Mouse (Mus musculus) midbrain, postnatal 0 days (tissue): ENCODE measurements around the gene Kdm7a. TPM values are rescaled to one million over a fixed set of nuclear protein-coding genes. Genes with fewer than 3 reads are reported as not detected.

Experiments used
- ATAC-seq: fragments of 200-750 bp; cut with Nextera tagmentation; 2 replicates; pipeline ENCODE4 v1.8.0; 2017; ENCODE audit warnings: moderate number of reproducible peaks, mild to moderate bottlenecking, moderate TSS enrichment, moderate library complexity; ENCODE audit not compliant: low FRiP score
- DNase-seq: peaks from one replicate; pipeline ENCODE4 v3.0.0-alpha.2; 2015; ENCODE audit warnings: low spot score
- H3K27ac ChIP-seq: fragments of 300-500 bp; sonication (generic); 2 replicates; pipeline ENCODE4 v1.5.1; 2014; ENCODE audit warnings: low read depth, mild to moderate bottlenecking, low read length, mixed read lengths
- H3K27me3 ChIP-seq: fragments of 300-500 bp; sonication (generic); 2 replicates; pipeline ENCODE4 v1.6.1; 2014; ENCODE audit warnings: low read length, control low read depth, mixed read lengths; ENCODE audit not compliant: insufficient read depth
- H3K36me3 ChIP-seq: fragments of 300-500 bp; sonication (generic); 2 replicates; pipeline ENCODE4 v1.6.1; 2014; ENCODE audit warnings: low read length, control low read depth, mixed read lengths; ENCODE audit not compliant: insufficient read depth
- H3K4me1 ChIP-seq: fragments of 300-500 bp; sonication (generic); 2 replicates; pipeline ENCODE4 v1.6.1; 2014; ENCODE audit warnings: mild to moderate bottlenecking, control low read depth, antibody characterized with exemption, low read length, mixed read lengths; ENCODE audit not compliant: insufficient read depth
- H3K4me2 ChIP-seq: fragments of 300-500 bp; sonication (generic); 2 replicates; pipeline ENCODE4 v1.6.1; 2014; ENCODE audit warnings: low read depth, mild to moderate bottlenecking, low read length, mixed read lengths; ENCODE audit not compliant: poor library complexity, severe bottlenecking
- H3K4me3 ChIP-seq: fragments of 300-500 bp; sonication (generic); 2 replicates; pipeline ENCODE4 v1.5.1; 2014; ENCODE audit warnings: low read depth, mild to moderate bottlenecking, low read length, moderate library complexity
- H3K9ac ChIP-seq: fragments of 300-500 bp; sonication (generic); replicated peaks from 2 replicates; pipeline ENCODE4 v1.6.1; 2014; ENCODE audit warnings: mild to moderate bottlenecking, low read length, moderate library complexity, mixed read lengths; ENCODE audit not compliant: poor library complexity, severe bottlenecking
- H3K9me3 ChIP-seq: fragments of 300-500 bp; sonication (generic); 2 replicates; pipeline ENCODE4 v1.6.1; 2016; ENCODE audit warnings: low read length, control low read depth
- CTCF ChIP-seq: IDR thresholded peaks from 2 replicates; pipeline ENCODE4 v1.5.1; 2016; ENCODE audit warnings: antibody characterized with exemption, mild to moderate bottlenecking
- WGBS: fragments of 180-500 bp; shearing (Covaris S2); extraction: QIAGEN DNeasy Blood & Tissue Kit; methylation state at CpG from one replicate; pipeline ENCODE4 v1.1.7; 2014; 5-methylcytosine and 5-hydroxymethylcytosine counted together
- polyA plus RNA-seq: library from polyadenylated mRNA; unstranded; fragments of >200 nt; fragmentation: Nextera tagmentation; extraction: Ambion mirVana; gene quantifications from 2 replicates; pipeline ENCODE4 v1.2.1, GENCODE M21; 2015
- total RNA-seq: library from RNA; depleted of rRNA; stranded (reverse); fragments of >200 nt; gene quantifications from 2 replicates; pipeline ENCODE4 v1.2.3, GENCODE M21; 2014

The Kdm7a gene
- total and polyA plus RNA-seq, 2 experiments from 2014 or later: 1.5 to 5.4 TPM

DNA sequence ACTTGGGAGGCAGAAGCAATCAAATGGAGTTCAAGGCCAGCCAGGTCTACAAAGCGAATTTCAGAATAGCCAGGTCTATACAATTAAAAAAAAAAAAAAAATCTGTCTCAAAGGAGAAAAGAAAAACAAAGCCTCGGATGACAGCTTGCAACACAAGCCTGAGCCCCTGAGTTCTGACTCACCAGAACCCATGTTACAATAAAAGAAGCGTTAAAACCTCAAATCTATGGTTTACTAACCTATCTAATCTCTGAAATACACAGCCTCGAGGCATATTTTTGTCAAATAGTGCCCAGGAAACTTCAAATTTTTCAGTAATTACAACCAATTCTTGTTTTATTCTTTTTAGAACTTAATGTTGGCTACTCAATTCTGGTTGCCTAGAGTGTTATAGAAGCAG lies 2.1 kb downstream of the Kdm7a start:
- H3K9ac ChIP-seq: no peak overlapping the region
- H3K4me1 ChIP-seq: no peaks in the 10 kb centered on the region
- no peak for TF ChIP-seq CTCF
- ATAC-seq: no peak
- no peaks in the 10 kb centered on the region for H3K9me3 ChIP-seq
- H3K4me2 ChIP-seq: no peak overlapping the region
- no peak overlapping the region for H3K27ac ChIP-seq
- H3K27me3 ChIP-seq: no peaks in the 10 kb centered on the region
- H3K4me3 ChIP-seq: peak overlapping the region; percentile 98; the same call in 1 of the 2 replicates
- 50% methylated on average over 4 of the region's 4 CpGs for WGBS
- DNase-seq: no peak
- H3K36me3 ChIP-seq: no peaks in the 10 kb centered on the region

GRCm38 (mm10) chr6:39203236-39203635 lies 3.4 kb downstream of the Kdm7a start:
- no peak overlapping the region for H3K9ac ChIP-seq
- H3K27ac ChIP-seq: no peak overlapping the region
- TF ChIP-seq CTCF: no peak
- no peaks in the 10 kb centered on the region for H3K4me1 ChIP-seq
- H3K4me2 ChIP-seq: no peak overlapping the region
- H3K4me3 ChIP-seq: no peak overlapping the region
- no peak for ATAC-seq
- no peaks in the 10 kb centered on the region for H3K36me3 ChIP-seq
- WGBS: 88% methylated on average over 4 of the region's 4 CpGs
- no peaks in the 10 kb centered on the region for H3K9me3 ChIP-seq
- no peak for DNase-seq
- no peaks in the 10 kb centered on the region for H3K27me3 ChIP-seq

GRCm38 (mm10) chr6:39193006-39193405 lies 13.6 kb downstream of the Kdm7a start:
- 81% methylated on average over 5 of the region's 5 CpGs for WGBS
- no peaks in the 10 kb centered on the region for H3K4me1 ChIP-seq
- no peak for DNase-seq

GRCm38 (mm10) chr6:39191518-39191917 lies 15.1 kb downstream of the Kdm7a start:
- Histone ChIP-seq H3K4me3 (no peak overlapping the region), H3K4me2 (no peak overlapping the region), H3K27ac (no peak overlapping the region), H3K4me1 (no peaks in the 10 kb centered on the region), H3K9ac (no peak overlapping the region), H3K36me3 (no peaks in the 10 kb centered on the region), H3K27me3 (no peaks in the 10 kb centered on the region), H3K9me3 (no peaks in the 10 kb centered on the region)
- no peak for DNase-seq
- 91% methylated on average over 2 of the region's 2 CpGs for WGBS
- no peak for TF ChIP-seq CTCF
- no peak for ATAC-seq

More at GRCm38 (mm10) chr6:39193006-39193405, 13.6 kb downstream of the Kdm7a start:
- H3K9me3 ChIP-seq: no peaks in the 10 kb centered on the region
- H3K27me3 ChIP-seq: no peaks in the 10 kb centered on the region
- no peaks in the 10 kb centered on the region for H3K36me3 ChIP-seq
- no peak for TF ChIP-seq CTCF
- H3K9ac ChIP-seq: no peak overlapping the region
- H3K4me2 ChIP-seq: no peak overlapping the region
- no peak for ATAC-seq
- no peak overlapping the region for H3K4me3 ChIP-seq
- no peak overlapping the region for H3K27ac ChIP-seq

GRCm38 (mm10) chr6:39187227-39187626 lies 19.4 kb downstream of the Kdm7a start:
- Histone ChIP-seq H3K4me1 (no peaks in the 10 kb centered on the region), H3K27me3 (no peaks in the 10 kb centered on the region), H3K36me3 (no peaks in the 10 kb centered on the region), H3K4me3 (no peak overlapping the region), H3K9ac (no peak overlapping the region), H3K27ac (no peak overlapping the region), H3K4me2 (no peak overlapping the region), H3K9me3 (no peaks in the 10 kb centered on the region)
- DNase-seq (peak; percentile 44), ATAC-seq (no peak)
- peak; percentile 54 for TF ChIP-seq CTCF
- WGBS: 39% methylated on average over 2 of the region's 2 CpGs

GRCm38 (mm10) chr6:39169089-39169488 lies 37.5 kb downstream of the Kdm7a start:
- no peak for ATAC-seq
- H3K4me2 ChIP-seq: no peak overlapping the region
- no peaks in the 10 kb centered on the region for H3K9me3 ChIP-seq
- TF ChIP-seq CTCF: no peak
- no peak overlapping the region for H3K4me3 ChIP-seq
- H3K27ac ChIP-seq: no peak overlapping the region
- no peak for DNase-seq
- no peaks in the 10 kb centered on the region for H3K4me1 ChIP-seq
- H3K27me3 ChIP-seq: no peaks in the 10 kb centered on the region
- 90% methylated on average over 1 of the region's 1 CpGs for WGBS
- H3K9ac ChIP-seq: no peak overlapping the region
- peaks cover 3% of the 10 kb centered on the region; the same call in 1 of the 2 replicates for H3K36me3 ChIP-seq
